Mouse (Mus musculus) hindbrain, postnatal 0 days (tissue): ENCODE measurements at regions not wholly inside any gene's neighbourhood (a gene's known extent, or its start where the extent isn't known, plus 50 kb on each side); places are given as distances from the start of the nearest gene placed in this dataset.

Source experiments
- ATAC-seq: fragments of 200-750 bp; cut with Nextera tagmentation; 2 replicates; pipeline ENCODE4 v1.8.0; 2017; ENCODE audit warnings: mild to moderate bottlenecking, moderate TSS enrichment, moderate library complexity
- DNase-seq: peaks from one replicate; pipeline ENCODE4 v3.0.0-alpha.2; 2015; ENCODE audit warnings: low spot score
- H3K27ac ChIP-seq: fragments of 300-500 bp; sonication (generic); 2 replicates; pipeline ENCODE4 v1.5.1; 2014; ENCODE audit warnings: mild to moderate bottlenecking
- H3K27me3 ChIP-seq: fragments of 300-500 bp; sonication (generic); 2 replicates; pipeline ENCODE4 v1.6.1; 2014; ENCODE audit warnings: low read length, mixed read lengths; ENCODE audit not compliant: insufficient read depth
- H3K36me3 ChIP-seq: fragments of 300-500 bp; sonication (generic); 2 replicates; pipeline ENCODE4 v1.6.1; 2014; ENCODE audit warnings: low read length, mixed read lengths; ENCODE audit not compliant: insufficient read depth
- H3K4me1 ChIP-seq: fragments of 300-500 bp; sonication (generic); 2 replicates; pipeline ENCODE4 v1.6.1; 2014; ENCODE audit warnings: antibody characterized with exemption, low read length, mixed read lengths; ENCODE audit not compliant: insufficient read depth
- H3K4me2 ChIP-seq: fragments of 300-500 bp; sonication (generic); 2 replicates; pipeline ENCODE4 v1.6.1; 2014; ENCODE audit warnings: low read depth, mild to moderate bottlenecking, low read length, moderate library complexity, mixed read lengths
- H3K4me3 ChIP-seq: fragments of 300-500 bp; sonication (generic); 2 replicates; pipeline ENCODE4 v1.5.1; 2014; ENCODE audit warnings: low read length
- H3K9ac ChIP-seq: fragments of 300-500 bp; sonication (generic); replicated peaks from 2 replicates; pipeline ENCODE4 v1.6.1; 2014; ENCODE audit warnings: mild to moderate bottlenecking, low read length, moderate library complexity, mixed read lengths
- H3K9me3 ChIP-seq: fragments of 300-500 bp; sonication (generic); 2 replicates; pipeline ENCODE4 v1.6.1; 2016; ENCODE audit warnings: low read length, mixed read lengths
- CTCF ChIP-seq: IDR thresholded peaks from 2 replicates; pipeline ENCODE4 v1.5.1; 2016; ENCODE audit warnings: antibody characterized with exemption, control low read depth, low read depth
- WGBS: fragments of 180-500 bp; shearing (Covaris S2); extraction: QIAGEN DNeasy Blood & Tissue Kit; methylation state at CpG from one replicate; pipeline ENCODE4 v1.1.7; 2014; 5-methylcytosine and 5-hydroxymethylcytosine counted together

DNA sequence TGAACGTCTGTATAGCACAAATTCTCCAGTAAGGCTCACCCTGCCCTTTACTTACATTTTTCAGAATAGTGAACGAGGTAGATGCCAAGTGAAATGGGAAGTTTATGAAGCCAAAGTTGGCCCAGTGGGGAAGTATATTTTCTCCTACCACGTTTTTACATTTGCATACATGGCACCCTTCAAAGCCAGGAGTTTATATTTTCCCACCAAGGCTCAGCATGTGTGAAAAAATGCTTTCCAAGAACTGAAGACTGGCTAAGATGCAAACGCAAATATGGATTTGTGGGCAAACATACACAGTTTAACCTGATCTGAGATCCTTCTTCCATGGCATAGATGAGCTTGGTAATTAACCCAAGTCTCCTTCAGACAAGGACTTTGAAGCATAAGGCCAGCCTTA is 2209.4 kb upstream of the Gm7489 start:
- Histone ChIP-seq H3K36me3 (no peaks in the 10 kb centered on the region), H3K27me3 (no peaks in the 10 kb centered on the region), H3K27ac (no peak overlapping the region), H3K9me3 (no peaks in the 10 kb centered on the region), H3K4me1 (no peaks in the 10 kb centered on the region), H3K9ac (no peak overlapping the region), H3K4me2 (no peak overlapping the region), H3K4me3 (no peak overlapping the region)
- no peak for DNase-seq
- 59% methylated on average over 4 of the region's 4 CpGs for WGBS
- no peak for TF ChIP-seq CTCF
- ATAC-seq: no peak

DNA sequence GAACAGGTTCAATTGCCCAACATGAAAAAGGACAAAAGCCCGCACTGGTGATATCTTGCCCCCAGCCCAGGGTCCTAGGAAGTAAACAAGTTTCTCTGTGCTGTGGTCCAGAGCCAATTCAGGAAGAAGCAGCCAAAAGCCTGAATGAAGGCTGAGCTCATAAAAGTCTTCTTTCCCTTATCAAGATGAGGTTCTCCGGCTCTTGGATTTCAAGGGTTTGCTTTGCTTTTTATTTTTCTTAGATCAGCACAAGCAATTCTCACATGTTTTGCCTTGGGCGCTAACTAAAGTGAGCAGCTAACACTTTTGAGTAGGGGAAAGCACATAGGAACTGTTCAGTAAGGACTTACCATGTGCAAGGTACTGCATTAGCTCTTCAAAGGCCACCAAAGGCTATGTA is 2208.0 kb upstream of the Gm7489 start:
- no peaks in the 10 kb centered on the region for H3K36me3 ChIP-seq
- no peaks in the 10 kb centered on the region for H3K4me1 ChIP-seq
- H3K27ac ChIP-seq: no peak overlapping the region
- DNase-seq (no peak), ATAC-seq (no peak)
- no peak overlapping the region for H3K9ac ChIP-seq
- no peak for TF ChIP-seq CTCF
- WGBS: 80% methylated on average over 3 of the region's 3 CpGs
- H3K27me3 ChIP-seq: no peaks in the 10 kb centered on the region
- no peak overlapping the region for H3K4me3 ChIP-seq
- no peaks in the 10 kb centered on the region for H3K9me3 ChIP-seq
- no peak overlapping the region for H3K4me2 ChIP-seq

- Histone ChIP-seq H3K36me3 (no peaks in the 10 kb centered on the region), H3K27ac (no peak overlapping the region), H3K27me3 (no peaks in the 10 kb centered on the region), H3K4me3 (no peak overlapping the region), H3K4me1 (no peaks in the 10 kb centered on the region), H3K4me2 (no peak overlapping the region), H3K9ac (no peak overlapping the region), H3K9me3 (no peaks in the 10 kb centered on the region)
- WGBS: 74% methylated on average over 4 of the region's 4 CpGs
- peak; percentile 52 for TF ChIP-seq CTCF
- DNase-seq: no peak
- ATAC-seq: no peak
Measured at GRCm38 (mm10) chr15:51677266-51677665, 2207.4 kb upstream of the Gm7489 start.

DNA sequence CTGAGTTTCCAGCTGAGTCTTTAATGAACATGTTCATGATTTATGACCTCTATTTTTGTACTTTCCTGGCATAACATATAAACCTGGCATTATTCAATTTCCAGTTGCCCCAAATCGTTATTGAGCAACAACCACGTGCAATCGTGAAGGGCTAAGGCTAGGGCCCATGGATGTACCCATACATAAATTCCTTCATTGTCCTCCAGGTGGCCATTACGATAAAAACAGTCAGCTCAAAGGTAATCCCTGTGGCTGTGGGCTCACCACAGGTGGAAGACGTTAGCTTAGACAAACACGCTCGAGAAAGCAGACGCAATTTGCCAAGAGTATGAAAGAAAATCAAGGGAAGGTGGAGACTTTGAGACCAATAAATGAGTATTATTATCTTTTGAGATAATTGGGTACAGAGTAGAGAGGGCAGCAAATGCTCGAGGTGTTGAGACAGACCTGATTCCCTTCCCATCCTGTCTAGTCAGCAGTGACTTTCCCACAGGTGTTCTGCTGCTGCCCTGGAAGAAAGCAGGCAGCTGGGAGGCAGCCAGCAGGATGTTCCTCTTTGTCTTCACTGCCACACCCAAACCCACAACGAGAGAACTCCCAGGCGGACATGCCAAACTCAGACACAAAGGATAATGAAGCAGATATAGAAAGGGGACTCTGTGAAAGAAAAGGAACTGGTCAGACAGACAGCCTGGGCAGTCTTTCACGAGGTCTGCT is 2205.4 kb upstream of the Gm7489 start:
- no peak for DNase-seq

DNA sequence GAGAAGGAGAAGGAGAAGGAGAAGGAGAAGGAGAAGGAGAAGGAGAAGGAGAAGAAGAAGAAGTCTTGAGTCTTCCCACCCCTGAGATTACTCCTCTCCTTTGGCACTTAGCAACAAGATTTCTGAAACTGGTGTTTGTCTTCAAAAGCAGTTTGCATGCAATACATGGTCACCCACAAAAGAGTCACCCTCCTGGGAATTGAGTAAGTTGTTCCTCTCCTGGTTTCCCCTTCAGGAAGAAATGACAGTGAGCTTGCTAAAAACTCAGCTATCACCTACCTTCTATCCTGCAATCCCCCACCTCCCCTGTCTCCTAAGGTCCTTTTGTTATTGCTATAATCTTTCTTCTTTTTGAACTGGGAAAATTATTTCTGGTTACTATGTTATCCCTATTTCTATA is 2204.2 kb upstream of the Gm7489 start:
- Histone ChIP-seq H3K27me3 (no peaks in the 10 kb centered on the region), H3K4me3 (no peak overlapping the region), H3K4me2 (no peak overlapping the region), H3K9me3 (no peaks in the 10 kb centered on the region), H3K36me3 (no peaks in the 10 kb centered on the region), H3K9ac (no peak overlapping the region), H3K4me1 (no peaks in the 10 kb centered on the region), H3K27ac (no peak overlapping the region)
- DNase-seq (no peak), ATAC-seq (no peak)
- TF ChIP-seq CTCF: no peak

More for the DNA sequence above, 2205.4 kb upstream of the Gm7489 start:
- ATAC-seq: no peak
- Histone ChIP-seq H3K4me3 (no peak overlapping the region), H3K36me3 (no peaks in the 10 kb centered on the region), H3K9ac (no peak overlapping the region), H3K27me3 (no peaks in the 10 kb centered on the region), H3K27ac (no peak overlapping the region), H3K9me3 (no peaks in the 10 kb centered on the region), H3K4me1 (no peaks in the 10 kb centered on the region), H3K4me2 (no peak overlapping the region)
- WGBS: 62% methylated on average over 12 of the region's 12 CpGs
- TF ChIP-seq CTCF: no peak

GRCm38 (mm10) chr15:51681191-51681590 is 2203.5 kb upstream of the Gm7489 start:
- H3K27ac ChIP-seq: no peak overlapping the region
- no peaks in the 10 kb centered on the region for H3K4me1 ChIP-seq
- H3K27me3 ChIP-seq: no peaks in the 10 kb centered on the region
- no peak overlapping the region for H3K4me3 ChIP-seq
- 89% methylated on average over 6 of the region's 6 CpGs for WGBS
- no peaks in the 10 kb centered on the region for H3K9me3 ChIP-seq
- H3K4me2 ChIP-seq: no peak overlapping the region
- DNase-seq (no peak), ATAC-seq (no peak)
- H3K36me3 ChIP-seq: no peaks in the 10 kb centered on the region
- no peak overlapping the region for H3K9ac ChIP-seq
- TF ChIP-seq CTCF: no peak

DNA sequence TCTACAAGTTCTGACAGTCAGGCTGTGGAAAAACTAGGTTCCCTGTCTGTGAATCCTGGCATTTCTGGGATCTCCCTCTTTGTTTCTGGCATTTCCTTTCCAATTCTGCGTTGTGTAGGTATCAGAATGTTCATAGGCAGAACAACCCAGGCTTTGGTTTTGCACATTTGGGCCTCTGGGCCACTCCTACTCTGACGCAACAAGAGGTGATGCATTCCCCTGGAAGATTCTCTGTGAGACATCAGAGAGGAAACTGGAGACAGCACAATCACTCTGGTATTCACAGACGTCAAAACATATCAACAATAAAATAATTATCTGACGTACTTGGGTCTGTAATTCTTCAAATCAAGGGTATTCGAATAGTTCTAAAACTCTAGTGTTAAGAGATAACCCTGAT is 2202.4 kb upstream of the Gm7489 start:
- 83% methylated on average over 5 of the region's 5 CpGs for WGBS
- DNase-seq (no peak), ATAC-seq (no peak)
- Histone ChIP-seq H3K27me3 (no peaks in the 10 kb centered on the region), H3K4me1 (no peaks in the 10 kb centered on the region), H3K9me3 (no peaks in the 10 kb centered on the region), H3K4me3 (no peak overlapping the region), H3K27ac (no peak overlapping the region), H3K9ac (no peak overlapping the region), H3K36me3 (no peaks in the 10 kb centered on the region), H3K4me2 (no peak overlapping the region)
- no peak for TF ChIP-seq CTCF
